Mouse (Mus musculus) MEL (cell line): ENCODE measurements around the gene Egr4. TPM values are rescaled to one million over a fixed set of nuclear protein-coding genes. Genes with fewer than 3 reads are reported as not detected.
A peak's percentile ranks its signal among the peaks of the same experiment; 100 is the strongest.

Experiments
- DNase-seq: peaks from one replicate; pipeline ENCODE4 v3.0.0; 2011; ENCODE audit warnings: low read depth, low spot score
- H3K27ac ChIP-seq: 2 replicates; pipeline ENCODE4 v1.5.1; 2012; ENCODE audit warnings: low read depth, mild to moderate bottlenecking, control low read depth, low read length, moderate library complexity; ENCODE audit not compliant: control insufficient read depth
- H3K27me3 ChIP-seq, 2 experiments: fragments of 150-350 bp in 1 of 2; sonication (generic) in 1 of 2; 2 replicates each; pipeline ENCODE4 v1.6.1; 2012; ENCODE audit warnings: low read length in 2 of 2, mild to moderate bottlenecking in 2 of 2, improper control_type of control experiment in 1 of 2, moderate library complexity in 1 of 2; ENCODE audit not compliant: insufficient read depth in 2 of 2, control insufficient read depth in 1 of 2
- H3K36me3 ChIP-seq, 2 experiments: 2 replicates each; pipeline ENCODE4 v1.6.1; 2012 to 2014; ENCODE audit warnings: low read length in 2 of 2, improper control_type of control experiment in 1 of 2, inconsistent platforms in 1 of 2, mild to moderate bottlenecking in 1 of 2; ENCODE audit not compliant: insufficient read depth in 2 of 2, control insufficient read depth in 1 of 2
- H3K4me1 ChIP-seq, 2 experiments: fragments of 150-350 bp in 1 of 2; sonication (generic) in 1 of 2; 2 replicates each; pipeline ENCODE4 v1.6.1; 2012; ENCODE audit warnings: low read length in 2 of 2, improper control_type of control experiment in 1 of 2, mild to moderate bottlenecking in 1 of 2; ENCODE audit not compliant: insufficient read depth in 2 of 2, control insufficient read depth in 1 of 2
- H3K4me3 ChIP-seq, 2 experiments: fragments of 150-350 bp in 1 of 2; sonication (generic) in 1 of 2; 2 replicates each; pipeline ENCODE4 v1.5.1; 2012; ENCODE audit warnings: low read depth in 2 of 2, low read length in 2 of 2, mild to moderate bottlenecking in 2 of 2, moderate library complexity in 2 of 2, control low read depth in 1 of 2, improper control_type of control experiment in 1 of 2; ENCODE audit not compliant: control insufficient read depth in 1 of 2, insufficient read depth in 1 of 2
- H3K79me2 ChIP-seq: 2 replicates; pipeline ENCODE4 v1.6.1; 2012; ENCODE audit warnings: mild to moderate bottlenecking, low read length, moderate library complexity; ENCODE audit not compliant: control insufficient read depth, poor library complexity, insufficient read depth
- H3K9ac ChIP-seq: 2 replicates; pipeline ENCODE4 v1.6.1; 2012; ENCODE audit warnings: low read depth, mild to moderate bottlenecking, control low read depth, low read length, moderate library complexity; ENCODE audit not compliant: control insufficient read depth, poor library complexity, severe bottlenecking
- H3K9me3 ChIP-seq: fragments of 150-350 bp; sonication (generic); replicated peaks from 2 replicates; pipeline ENCODE4 v1.6.1; 2012; ENCODE audit warnings: mild to moderate bottlenecking, low read length, improper control_type of control experiment, moderate library complexity; ENCODE audit not compliant: insufficient read depth
- BHLHE40 ChIP-seq: IDR thresholded peaks from 2 replicates; pipeline ENCODE4 v1.6.1; 2012; ENCODE audit warnings: low read depth, mild to moderate bottlenecking, inconsistent platforms, low read length, improper control_type of control experiment, borderline replicate concordance
- CTCF ChIP-seq, 3 experiments: IDR thresholded peaks in 2 of 3; conservative IDR thresholded peaks in 1 of 3; 2 replicates each; pipeline ENCODE4 v1.5.1; 2011 to 2012; ENCODE audit warnings: low read length in 3 of 3, low read depth in 2 of 3, mild to moderate bottlenecking in 2 of 3, improper control_type of control experiment in 1 of 3, inconsistent platforms in 1 of 3, mixed read lengths in 1 of 3, moderate library complexity in 1 of 3; ENCODE audit not compliant: control insufficient read depth in 1 of 3, insufficient read depth in 1 of 3, poor library complexity in 1 of 3, severe bottlenecking in 1 of 3
- E2F4 ChIP-seq: IDR thresholded peaks from 2 replicates; pipeline ENCODE4 v1.6.1; 2011; ENCODE audit warnings: low read depth, low read length, improper control_type of control experiment, borderline replicate concordance
- ELF1 ChIP-seq: IDR thresholded peaks from 2 replicates; pipeline ENCODE4 v1.6.1; 2014; ENCODE audit warnings: low read depth, mild to moderate bottlenecking, inconsistent platforms, low read length, improper control_type of control experiment, moderate library complexity
- EP300 ChIP-seq, 2 experiments: IDR thresholded peaks; 2 replicates each; pipeline ENCODE4 v1.6.1; 2011; ENCODE audit warnings: improper control_type of control experiment in 2 of 2, low read length in 2 of 2, low read depth in 1 of 2, mild to moderate bottlenecking in 1 of 2
- GABPA ChIP-seq: IDR thresholded peaks from 2 replicates; pipeline ENCODE4 v1.6.1; 2012; ENCODE audit warnings: low read depth, mild to moderate bottlenecking, inconsistent platforms, low read length, improper control_type of control experiment, moderate library complexity
- GATA1 ChIP-seq: IDR thresholded peaks from 2 replicates; pipeline ENCODE4 v1.6.1; 2011; ENCODE audit warnings: low read depth, low read length, improper control_type of control experiment
- KAT2A ChIP-seq: conservative IDR thresholded peaks from 2 replicates; pipeline ENCODE4 v1.6.1; 2012; ENCODE audit warnings: low read depth, low read length, improper control_type of control experiment, inconsistent platforms
- MAFK ChIP-seq: IDR thresholded peaks from 2 replicates; pipeline ENCODE4 v1.6.1; 2011; ENCODE audit warnings: low read depth, mild to moderate bottlenecking, low read length, improper control_type of control experiment, borderline replicate concordance
- MAZ ChIP-seq: IDR thresholded peaks from 2 replicates; pipeline ENCODE4 v1.6.1; 2012; ENCODE audit warnings: low read depth, mild to moderate bottlenecking, inconsistent platforms, low read length, improper control_type of control experiment
- MYB ChIP-seq: IDR thresholded peaks from 2 replicates; pipeline ENCODE4 v1.6.1; 2011; ENCODE audit warnings: mild to moderate bottlenecking, low read depth, low read length, improper control_type of control experiment
- MYC ChIP-seq: IDR thresholded peaks from 2 replicates; pipeline ENCODE4 v1.6.1; 2011; ENCODE audit warnings: low read depth, mild to moderate bottlenecking, low read length, improper control_type of control experiment, moderate library complexity
- NELFE ChIP-seq: IDR thresholded peaks from 2 replicates; pipeline ENCODE4 v1.6.1; 2011; ENCODE audit warnings: low read depth, low read length, improper control_type of control experiment
- NRF1 ChIP-seq: IDR thresholded peaks from 2 replicates; pipeline ENCODE4 v1.6.1; 2014; ENCODE audit warnings: low read depth, mild to moderate bottlenecking, inconsistent platforms, low read length, improper control_type of control experiment, moderate library complexity; ENCODE audit not compliant: poor library complexity, insufficient read depth, severe bottlenecking
- RAD21 ChIP-seq: IDR thresholded peaks from 2 replicates; pipeline ENCODE4 v1.6.1; 2011; ENCODE audit warnings: mild to moderate bottlenecking, low read depth, low read length, improper control_type of control experiment
- RCOR1 ChIP-seq: IDR thresholded peaks from 2 replicates; pipeline ENCODE4 v1.6.1; 2012; ENCODE audit warnings: low read depth, mild to moderate bottlenecking, inconsistent platforms, low read length, improper control_type of control experiment
- SIN3A ChIP-seq: IDR thresholded peaks from 2 replicates; pipeline ENCODE4 v1.6.1; 2012; ENCODE audit warnings: low read length, improper control_type of control experiment, inconsistent platforms
- SMC3 ChIP-seq: IDR thresholded peaks from 2 replicates; pipeline ENCODE4 v1.6.1; 2011; ENCODE audit warnings: low read depth, low read length, improper control_type of control experiment
- UBTF ChIP-seq: IDR thresholded peaks from 2 replicates; pipeline ENCODE4 v1.6.1; 2012; ENCODE audit warnings: low read depth, mild to moderate bottlenecking, inconsistent platforms, low read length, improper control_type of control experiment, moderate library complexity, borderline replicate concordance; ENCODE audit not compliant: insufficient read depth
- ZC3H11A ChIP-seq: IDR thresholded peaks from 2 replicates; pipeline ENCODE4 v1.6.1; 2012; ENCODE audit warnings: low read depth, mild to moderate bottlenecking, inconsistent platforms, low read length, improper control_type of control experiment
- polyA plus RNA-seq, 2 experiments: library from polyadenylated mRNA; stranded (reverse) in 1 of 2; unstranded in 1 of 2; fragments of >175 nt in 1 of 2; fragments of >200 nt in 1 of 2; gene quantifications; 2 replicates each; pipeline versions ENCODE4 v1.2.1 to v1.2.4; 2012; ENCODE audit warnings: low replicate concordance in 2 of 2, low read depth in 1 of 2; ENCODE audit not compliant: insufficient read length in 2 of 2, insufficient read depth in 1 of 2, missing spikeins in 1 of 2
- total RNA-seq: library from RNA; depleted of rRNA; stranded (reverse); fragments of 300-350 nt; gene quantifications from 2 replicates; pipeline ENCODE4 v1.2.3, GENCODE M21; 2012

Egr4 gene
- total and polyA plus RNA-seq, 3 experiments: not detected

DNA sequence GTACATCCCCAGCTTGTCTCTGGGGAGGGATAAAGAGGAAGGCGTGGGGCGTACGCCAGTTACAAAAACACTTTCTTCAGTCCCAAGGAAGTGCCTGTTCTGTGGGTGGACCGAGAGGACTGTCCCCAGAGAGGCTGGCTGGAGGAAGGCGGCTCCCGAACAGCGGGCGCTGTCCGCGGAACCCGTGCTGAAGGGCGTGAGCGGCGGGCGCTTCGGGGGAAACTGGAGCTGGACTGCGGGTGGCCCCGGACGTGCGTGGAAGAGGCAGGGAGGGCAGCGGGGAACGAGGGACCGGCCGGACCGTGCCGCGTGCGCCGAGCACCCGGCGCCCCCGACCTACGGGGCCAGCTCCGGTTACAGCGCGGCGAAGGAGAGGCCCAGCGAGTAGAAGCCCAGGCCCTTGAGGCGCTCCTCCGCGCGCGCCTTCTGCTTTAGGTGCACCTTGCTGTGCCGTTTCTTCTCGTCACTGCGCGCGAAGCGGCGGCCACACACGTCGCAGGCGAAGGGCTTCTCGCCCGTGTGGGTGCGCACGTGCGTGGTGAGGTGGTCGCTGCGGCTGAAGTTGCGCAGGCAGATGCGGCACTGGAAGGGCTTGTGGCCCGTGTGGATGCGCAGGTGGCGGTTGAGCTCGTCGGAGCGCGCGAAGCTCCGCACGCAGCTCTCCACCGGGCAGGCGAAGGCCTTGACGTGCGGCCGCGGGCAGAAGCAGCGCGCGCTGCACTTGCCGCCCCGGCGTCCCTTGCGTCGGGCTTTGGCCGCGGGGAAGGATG, 1.9 kb downstream of the Egr4 start:
- no peak for DNase-seq
- H3K79me2 ChIP-seq: no peaks in the 10 kb centered on the region
- no peak overlapping the region for H3K9ac ChIP-seq
- H3K4me1 ChIP-seq: no peaks in the 10 kb centered on the region
- H3K9me3 ChIP-seq: no peaks in the 10 kb centered on the region
- H3K4me3 ChIP-seq: no peak overlapping the region
- no peak overlapping the region for H3K27ac ChIP-seq
- no peaks in the 10 kb centered on the region for H3K36me3 ChIP-seq
- H3K27me3 ChIP-seq: no peaks in the 10 kb centered on the region
- TF ChIP-seq E2F4: no peak
- no peak for TF ChIP-seq UBTF
- no peak for TF ChIP-seq SMC3
- TF ChIP-seq RCOR1: no peak
- TF ChIP-seq SIN3A: no peak
- no peak for TF ChIP-seq RAD21
- TF ChIP-seq EP300 (IDR thresholded peaks at IDR 0.05; ENCODE audit: low read depth in 1 of 2, low read length in 2 of 2): no peak
- TF ChIP-seq NRF1: no peak
- no peak for TF ChIP-seq KAT2A
- no peak for TF ChIP-seq CTCF (IDR thresholded peaks at IDR 0.05 in 2 of 3, conservative IDR thresholded peaks at IDR 0.05 in 1 of 3; ENCODE audit: control insufficient read depth in 1 of 3, insufficient read depth in 1 of 3, low read depth in 2 of 3, low read length in 3 of 3, poor library complexity in 1 of 3, severe bottlenecking in 1 of 3)
- no peak for TF ChIP-seq MYB
- no peak for TF ChIP-seq MAFK
- no peak for TF ChIP-seq NELFE
- TF ChIP-seq MAZ: no peak
- no peak for TF ChIP-seq MYC
- no peak for TF ChIP-seq BHLHE40
- TF ChIP-seq GATA1: no peak

DNA sequence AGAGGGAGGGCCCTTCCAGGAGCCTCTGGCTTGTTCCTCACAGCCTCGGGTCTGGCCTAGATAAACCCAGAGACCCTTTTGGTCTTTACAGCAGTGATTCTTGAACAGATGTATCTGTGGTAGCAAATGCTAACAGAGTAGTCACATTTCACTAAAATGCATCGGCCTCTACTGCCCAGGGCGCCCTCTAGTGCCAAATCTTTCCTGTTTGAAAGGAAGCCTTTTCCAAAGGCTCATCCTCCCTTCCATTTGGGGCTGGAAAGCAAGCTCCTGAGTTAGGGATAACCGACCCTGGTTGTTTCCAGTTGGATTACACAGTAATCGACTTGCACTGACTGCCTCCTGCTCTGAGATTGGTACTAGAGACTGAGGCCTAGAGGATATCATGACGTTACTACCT, 2.9 kb downstream of the Egr4 start:
- Histone ChIP-seq H3K4me3 (no peak overlapping the region), H3K27me3 (no peaks in the 10 kb centered on the region), H3K27ac (no peak overlapping the region), H3K4me1 (no peaks in the 10 kb centered on the region), H3K9ac (no peak overlapping the region), H3K9me3 (no peaks in the 10 kb centered on the region), H3K79me2 (no peaks in the 10 kb centered on the region), H3K36me3 (no peaks in the 10 kb centered on the region)
- peak; percentile 18 for DNase-seq
- TF ChIP-seq RAD21: peak; percentile 19
- TF ChIP-seq ELF1: no peak
- TF ChIP-seq SMC3: peak; percentile 61
- 0 out of 2 replicates have a peak, but pooled peaks have one; percentile 6 for TF ChIP-seq ZC3H11A
- TF ChIP-seq GABPA: no peak
- peak in 2 of 3 experiments; percentile 62 to 64; a peak in 5 of 6 replicates for TF ChIP-seq CTCF (IDR thresholded peaks at IDR 0.05 in 2 of 3, conservative IDR thresholded peaks at IDR 0.05 in 1 of 3; ENCODE audit: control insufficient read depth in 1 of 3, insufficient read depth in 1 of 3, low read depth in 2 of 3, low read length in 3 of 3, poor library complexity in 1 of 3, severe bottlenecking in 1 of 3)
